Mouse (Mus musculus): ENCODE measurements around the gene Ms4a10. TPM values are rescaled to one million over a fixed set of nuclear protein-coding genes. Genes with fewer than 3 reads are reported as not detected.
A peak's percentile ranks its signal among the peaks of the same experiment; 100 is the strongest.

Gene Ms4a10
- total and polyA plus RNA-seq, 2 experiments from 2014 or later, result 0.22 TPM; not detected in 1

GRCm38 (mm10) chr19:10983146-10983545 lies 8.7 kb upstream of the Ms4a10 start:
- WGBS, result 14% methylated on average over 14 of the region's 14 CpGs
- TF ChIP-seq EP300 (IDR thresholded peaks at IDR 0.05; ENCODE audit: low read depth) (no peak), CTCF (IDR thresholded peaks at IDR 0.05; ENCODE audit: low read depth) (peak; percentile 37; the same call in 1 of the 2 replicates)
- Histone ChIP-seq H3K27me3 (ENCODE audit: control insufficient read depth, insufficient read depth, low read length) (no peaks in the 10 kb centered on the region), H3K27ac (ENCODE audit: low read depth) (no peak overlapping the region), H3K4me2 (ENCODE audit: low read depth, low read length) (0 out of 2 replicates have a peak overlapping the region, but pooled peaks have one; percentile 21), H3K4me3 (ENCODE audit: low read depth, low read length) (no peak overlapping the region), H3K36me3 (replicated peaks; ENCODE audit: control insufficient read depth, insufficient read depth, low read length) (no peaks in the 10 kb centered on the region), H3K9ac (replicated peaks; ENCODE audit: low read depth, low read length) (no peak overlapping the region), H3K4me1 (ENCODE audit: control insufficient read depth, insufficient read depth) (0 out of 2 replicates have a peak, but pooled peaks cover 4% of the 10 kb centered on the region), H3K9me3 (replicated peaks; ENCODE audit: control insufficient read depth, low read length) (no peaks in the 10 kb centered on the region)
- no peak for ATAC-seq (ENCODE audit: insufficient read depth, low read depth)
- DNase-seq (ENCODE audit: low spot score), result no peak

DNA sequence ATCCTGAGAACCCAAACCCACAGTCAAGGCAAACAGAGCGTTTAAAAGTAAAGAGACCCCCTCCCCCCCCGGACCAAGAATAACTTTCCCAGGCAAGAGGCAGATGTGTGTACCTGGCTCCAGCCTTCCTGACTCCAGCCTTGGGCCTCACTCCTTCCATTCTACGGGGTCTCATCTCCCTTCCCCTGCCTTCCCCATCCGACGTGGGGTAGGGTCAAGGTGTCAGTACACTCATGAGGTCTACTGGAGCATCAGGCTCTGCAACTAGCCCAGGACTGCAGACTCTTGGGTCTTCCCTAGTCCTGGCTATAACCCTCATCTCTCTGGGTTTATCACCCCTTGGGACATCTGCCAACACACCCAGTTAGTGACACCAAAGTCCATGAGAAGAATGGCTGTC lies 5.7 kb upstream of the Ms4a10 start:
- Histone ChIP-seq H3K27ac (ENCODE audit: low read depth) (no peak overlapping the region), H3K4me1 (ENCODE audit: control insufficient read depth, insufficient read depth) (0 out of 2 replicates have a peak, but pooled peaks cover 4% of the 10 kb centered on the region), H3K9me3 (replicated peaks; ENCODE audit: control insufficient read depth, low read length) (no peaks in the 10 kb centered on the region), H3K27me3 (ENCODE audit: control insufficient read depth, insufficient read depth, low read length) (no peaks in the 10 kb centered on the region), H3K4me3 (ENCODE audit: low read depth, low read length) (no peak overlapping the region), H3K9ac (replicated peaks; ENCODE audit: low read depth, low read length) (no peak overlapping the region), H3K36me3 (replicated peaks; ENCODE audit: control insufficient read depth, insufficient read depth, low read length) (no peaks in the 10 kb centered on the region), H3K4me2 (ENCODE audit: low read depth, low read length) (peak overlapping the region; percentile 44; the same call in 1 of the 2 replicates)
- no peak for ATAC-seq (ENCODE audit: insufficient read depth, low read depth)
- WGBS, result 68% methylated on average over 5 of the region's 5 CpGs
- no peak for DNase-seq (ENCODE audit: low spot score)
- TF ChIP-seq EP300 (IDR thresholded peaks at IDR 0.05; ENCODE audit: low read depth), result no peak

GRCm38 (mm10) chr19:10979184-10980168 lies 5.0 kb upstream of the Ms4a10 start:
- Histone ChIP-seq H3K36me3 (replicated peaks; ENCODE audit: control insufficient read depth, insufficient read depth, low read length) (no peaks in the 10 kb centered on the region), H3K9ac (replicated peaks; ENCODE audit: low read depth, low read length) (0 out of 2 replicates have a peak overlapping the region, but pooled peaks have one; percentile 8), H3K4me3 (ENCODE audit: low read depth, low read length) (no peak overlapping the region), H3K27ac (ENCODE audit: low read depth) (no peak overlapping the region), H3K4me1 (ENCODE audit: control insufficient read depth, insufficient read depth) (0 out of 2 replicates have a peak, but pooled peaks cover 4% of the 10 kb centered on the region), H3K27me3 (ENCODE audit: control insufficient read depth, insufficient read depth, low read length) (no peaks in the 10 kb centered on the region), H3K9me3 (replicated peaks; ENCODE audit: control insufficient read depth, low read length) (no peaks in the 10 kb centered on the region), H3K4me2 (ENCODE audit: low read depth, low read length) (peak overlapping the region; percentile 44)
- ATAC-seq (ENCODE audit: insufficient read depth, low read depth) (peak; percentile 60), DNase-seq (ENCODE audit: low spot score) (peak; percentile 59)
- no peak for TF ChIP-seq EP300 (IDR thresholded peaks at IDR 0.05; ENCODE audit: low read depth)
- TF ChIP-seq CTCF (IDR thresholded peaks at IDR 0.05; ENCODE audit: low read depth), result peak; percentile 70
- WGBS, result 13% methylated on average over 18 of the region's 18 CpGs

GRCm38 (mm10) chr19:10976318-10976717 lies 1.8 kb upstream of the Ms4a10 start:
- no peak overlapping the region for H3K9ac ChIP-seq (replicated peaks; ENCODE audit: low read depth, low read length)
- no peaks in the 10 kb centered on the region for H3K9me3 ChIP-seq (replicated peaks; ENCODE audit: control insufficient read depth, low read length)
- peak; percentile 17 for DNase-seq (ENCODE audit: low spot score)
- no peak overlapping the region for H3K27ac ChIP-seq (ENCODE audit: low read depth)
- 0 out of 2 replicates have a peak, but pooled peaks cover 4% of the 10 kb centered on the region for H3K4me1 ChIP-seq (ENCODE audit: control insufficient read depth, insufficient read depth)
- no peak overlapping the region for H3K4me2 ChIP-seq (ENCODE audit: low read depth, low read length)
- no peaks in the 10 kb centered on the region for H3K27me3 ChIP-seq (ENCODE audit: control insufficient read depth, insufficient read depth, low read length)
- no peak for ATAC-seq (ENCODE audit: insufficient read depth, low read depth)
- WGBS, result 47% methylated on average over 4 of the region's 4 CpGs
- TF ChIP-seq EP300 (IDR thresholded peaks at IDR 0.05; ENCODE audit: low read depth) (no peak), CTCF (IDR thresholded peaks at IDR 0.05; ENCODE audit: low read depth) (peak; percentile 23; the same call in 1 of the 2 replicates)
- H3K4me3 ChIP-seq (ENCODE audit: low read depth, low read length), result no peak overlapping the region
- no peaks in the 10 kb centered on the region for H3K36me3 ChIP-seq (replicated peaks; ENCODE audit: control insufficient read depth, insufficient read depth, low read length)

DNA sequence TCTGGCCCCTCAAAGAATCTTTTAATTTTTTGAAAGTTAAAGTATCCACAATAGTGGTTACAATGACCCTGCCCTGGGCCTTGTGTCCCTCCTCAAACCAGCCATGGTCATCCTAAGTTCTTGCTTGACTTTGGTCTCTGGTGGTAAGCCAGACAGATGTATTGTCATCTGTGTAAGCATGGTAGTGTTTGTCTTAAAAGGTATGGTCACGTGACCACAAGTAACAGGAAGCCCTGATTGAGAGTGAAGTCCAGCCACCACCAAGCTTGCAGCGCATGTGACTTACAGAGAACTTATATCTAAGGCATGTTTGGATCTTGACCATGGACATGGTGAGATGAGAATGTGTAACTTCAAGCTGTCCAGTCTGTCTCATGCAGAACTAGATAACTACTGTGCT lies 717 bp upstream of the Ms4a10 start:
- WGBS, result 61% methylated on average over 2 of the region's 2 CpGs

More for the DNA sequence above, 717 bp upstream of the Ms4a10 start:
- no peak for ATAC-seq (ENCODE audit: insufficient read depth, low read depth)
- TF ChIP-seq EP300 (IDR thresholded peaks at IDR 0.05; ENCODE audit: low read depth), result no peak
- no peak for DNase-seq (ENCODE audit: low spot score)
- Histone ChIP-seq H3K27me3 (ENCODE audit: control insufficient read depth, insufficient read depth, low read length) (no peaks in the 10 kb centered on the region), H3K27ac (ENCODE audit: low read depth) (no peak overlapping the region), H3K4me1 (ENCODE audit: control insufficient read depth, insufficient read depth) (0 out of 2 replicates have a peak, but pooled peaks cover 4% of the 10 kb centered on the region), H3K9me3 (replicated peaks; ENCODE audit: control insufficient read depth, low read length) (no peaks in the 10 kb centered on the region), H3K9ac (replicated peaks; ENCODE audit: low read depth, low read length) (no peak overlapping the region), H3K4me3 (ENCODE audit: low read depth, low read length) (no peak overlapping the region), H3K4me2 (ENCODE audit: low read depth, low read length) (no peak overlapping the region), H3K36me3 (replicated peaks; ENCODE audit: control insufficient read depth, insufficient read depth, low read length) (no peaks in the 10 kb centered on the region)
